Mouse (Mus musculus) left cerebral cortex, adult 8-10 months (tissue): Measurements from ENCODE around the gene Apbb2. TPM values are rescaled to one million over a fixed set of nuclear protein-coding genes. Genes with fewer than 3 reads are reported as not detected.

Source experiments
- DNase-seq, 2 experiments: peaks; one replicate each; pipeline ENCODE4 v3.0.0; 2022; ENCODE audit warnings: low spot score in 2 of 2
- total RNA-seq, 4 experiments: library from RNA; stranded (reverse); gene quantifications; 2 replicates each; pipeline ENCODE4 v1.2.4; 2022

Apbb2 gene
- total RNA-seq, 4 experiments from 2014 or later: 59.4 to 65.7 (median 61.0) TPM

DNA sequence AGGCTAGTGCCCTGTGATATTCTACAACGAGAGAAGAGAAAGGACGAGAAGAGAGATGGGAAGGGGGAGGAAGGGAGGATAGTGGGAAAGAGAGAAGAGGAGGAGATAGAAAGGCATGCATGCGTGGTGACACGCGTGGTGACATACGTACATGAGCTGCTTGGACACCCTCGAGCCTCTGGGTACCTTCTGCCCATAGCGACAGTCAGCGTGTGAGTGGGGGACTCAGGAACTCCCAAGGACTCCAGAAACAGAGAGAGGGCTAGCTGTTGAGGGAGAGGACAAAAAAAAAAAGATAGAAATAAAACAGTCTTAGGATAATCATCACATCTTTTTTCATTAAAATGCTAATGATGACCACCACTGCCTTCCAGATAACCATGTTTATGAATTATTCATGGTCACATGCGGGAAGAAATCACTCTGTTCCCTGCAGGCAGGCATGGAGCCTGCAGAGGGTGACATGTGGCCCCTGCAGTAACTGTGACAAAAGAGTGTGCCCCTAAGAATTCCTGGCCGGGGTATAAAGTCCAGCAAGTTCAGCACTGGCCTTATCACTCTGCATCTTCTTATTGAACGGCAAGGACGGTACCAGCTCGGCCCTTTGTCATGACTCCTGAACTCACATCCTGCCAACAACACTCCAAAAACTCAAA, 126.5 kb downstream of the Apbb2 start:
- no peak for DNase-seq

- no peak for DNase-seq
These were observed 132.6 kb downstream of the Apbb2 start for GRCm38 (mm10) chr5:66486028-66486427.

GRCm38 (mm10) chr5:66476266-66476665, 142.3 kb downstream of the Apbb2 start:
- DNase-seq: no peak

- DNase-seq: no peak
These were observed 142.8 kb downstream of the Apbb2 start for GRCm38 (mm10) chr5:66475824-66476223.

DNA sequence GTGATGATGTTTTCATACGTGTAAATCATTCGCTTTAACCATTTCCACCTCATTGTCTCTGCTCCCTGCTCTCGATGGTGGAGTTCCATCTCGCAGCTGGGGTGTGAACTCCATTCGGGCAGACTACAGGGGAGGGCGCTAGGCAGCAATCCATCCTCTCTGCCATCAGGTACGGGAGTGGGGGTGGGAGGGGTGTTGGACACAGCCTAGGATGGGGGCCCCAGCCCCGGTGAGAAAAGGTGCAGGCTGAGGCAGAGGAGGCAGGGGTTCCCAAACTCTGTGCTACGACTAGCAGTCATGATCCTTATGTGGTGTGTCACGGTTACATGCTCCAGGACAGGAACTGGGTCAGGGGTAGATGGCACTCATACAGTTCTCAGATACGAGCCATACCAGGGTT, 144.4 kb downstream of the Apbb2 start:
- no peak for DNase-seq

GRCm38 (mm10) chr5:66473599-66473998, 145.0 kb downstream of the Apbb2 start:
- DNase-seq: no peak

DNA sequence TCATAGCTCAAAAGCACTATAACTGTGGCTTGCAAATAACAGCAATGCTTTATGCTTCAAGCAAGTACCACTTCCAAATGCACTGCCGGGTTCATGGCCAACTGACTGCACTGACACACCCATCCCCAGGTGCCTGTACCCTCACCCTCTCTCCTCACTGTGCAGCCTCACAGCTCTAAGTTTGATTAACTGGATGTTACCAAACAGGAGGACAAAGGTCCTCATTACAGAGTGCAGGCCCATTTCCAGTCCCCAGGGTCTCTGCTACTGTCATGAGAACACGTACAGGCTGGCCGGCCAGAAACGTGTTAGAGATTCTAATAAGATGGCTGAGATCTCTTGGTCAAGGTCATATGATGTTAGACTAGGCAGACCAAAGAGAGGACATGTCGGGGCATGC, 147.7 kb downstream of the Apbb2 start:
- DNase-seq: no peak

GRCm38 (mm10) chr5:66469685-66470084, 148.9 kb downstream of the Apbb2 start:
- DNase-seq: no peak

- no peak for DNase-seq
These were observed 150.1 kb downstream of the Apbb2 start for GRCm38 (mm10) chr5:66468331-66469001.

- DNase-seq: no peak
These were observed 155.9 kb downstream of the Apbb2 start for GRCm38 (mm10) chr5:66462665-66463064.

DNA sequence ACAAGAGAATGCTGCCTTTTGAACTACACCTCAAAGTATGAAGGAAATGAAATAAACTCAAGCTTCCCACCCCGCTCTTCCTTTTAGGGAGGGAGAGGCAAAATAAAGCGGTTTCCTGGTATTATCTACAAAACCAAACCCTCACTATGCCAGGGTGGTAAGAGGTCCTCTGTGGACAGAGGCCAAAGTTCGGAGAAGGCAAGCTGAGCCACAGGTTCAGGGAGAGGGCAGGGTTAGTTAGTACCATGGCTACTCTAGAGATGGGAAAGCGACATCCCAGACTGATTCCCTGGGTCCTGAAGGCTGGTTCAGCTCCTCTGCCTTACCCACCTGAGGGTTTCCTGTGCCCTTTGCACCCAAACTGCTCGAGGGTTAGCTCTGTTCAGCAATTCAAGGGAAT, 159.7 kb downstream of the Apbb2 start:
- no peak for DNase-seq

DNA sequence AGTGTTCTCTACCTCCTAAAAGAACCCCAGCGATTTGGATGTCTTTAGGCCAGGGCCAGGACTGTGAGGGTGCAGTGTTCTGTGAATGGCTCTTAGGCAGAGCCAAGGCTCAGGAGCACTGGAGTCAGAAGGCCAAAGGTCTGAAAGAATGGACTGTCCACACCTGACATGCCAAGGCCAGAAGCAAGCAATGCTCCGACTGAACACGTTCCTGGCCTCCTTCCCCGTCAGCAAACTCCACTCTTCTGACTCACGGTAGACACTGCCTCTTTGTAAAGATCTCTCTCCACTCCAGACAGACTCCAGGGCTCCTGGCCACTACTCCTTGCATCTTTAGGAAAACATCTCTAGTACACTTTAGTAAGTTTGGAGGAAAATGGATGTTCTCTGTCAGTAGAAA, 163.3 kb downstream of the Apbb2 start:
- no peak for DNase-seq

DNA sequence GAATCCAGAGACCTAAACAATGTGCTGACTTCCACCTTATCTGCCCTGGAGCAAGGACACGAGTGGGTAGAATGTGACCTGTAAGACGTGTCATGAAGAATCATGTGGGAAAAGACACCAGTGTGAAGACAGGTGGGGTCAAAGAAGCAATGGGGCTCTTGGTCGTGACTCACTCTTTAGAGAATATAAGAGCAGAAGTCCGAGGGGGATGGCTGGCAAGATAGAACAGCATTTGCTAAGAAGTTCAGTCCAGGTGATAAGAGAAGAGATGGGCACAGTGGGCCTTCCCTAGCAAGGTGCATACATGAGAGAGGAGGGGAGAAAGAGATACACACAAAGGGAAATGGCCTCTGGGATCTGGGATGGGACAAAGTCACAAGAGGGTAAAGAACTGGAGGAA, 163.8 kb downstream of the Apbb2 start:
- no peak for DNase-seq

GRCm38 (mm10) chr5:66453106-66453505, 165.5 kb downstream of the Apbb2 start:
- no peak for DNase-seq

DNA sequence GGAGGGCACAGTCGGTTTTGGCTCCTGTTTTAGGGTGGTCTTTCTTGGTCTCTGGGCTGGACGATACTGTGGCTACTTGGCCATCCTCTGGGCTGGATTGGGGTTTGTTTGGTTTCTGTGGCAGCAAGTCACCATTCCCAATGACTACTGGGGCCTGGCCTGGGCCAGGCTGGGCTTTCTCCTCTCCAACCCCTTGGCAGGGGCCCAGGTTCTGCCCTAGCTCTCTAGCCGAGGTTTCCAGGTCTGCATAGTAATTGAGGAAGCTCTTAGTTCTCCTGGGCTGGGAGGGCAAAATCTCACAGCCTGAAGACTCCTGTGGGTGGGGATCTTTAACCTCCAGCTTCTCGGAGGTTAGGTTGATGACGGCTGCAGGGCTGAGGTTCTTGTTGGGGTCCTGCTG, 167.0 kb downstream of the Apbb2 start:
- DNase-seq: no peak

DNA sequence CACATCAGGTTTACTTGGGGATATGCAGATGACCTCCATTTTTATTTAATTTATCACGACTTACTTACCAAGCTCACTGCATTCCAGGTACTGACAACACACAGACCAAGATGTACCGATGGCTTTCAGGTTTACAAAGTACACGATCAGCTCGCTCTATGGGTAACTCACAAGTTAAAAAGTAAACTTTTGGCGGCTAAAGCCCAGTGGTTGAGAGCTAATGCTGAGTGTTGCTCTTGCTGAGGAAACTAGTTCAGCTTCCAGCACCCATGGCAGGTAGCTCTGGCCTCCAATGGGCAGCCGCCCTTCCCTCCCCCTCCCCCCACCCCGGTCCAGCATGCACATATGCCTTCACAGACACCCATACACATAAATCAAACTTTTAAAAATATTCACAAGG, 173.1 kb downstream of the Apbb2 start:
- DNase-seq: no peak

GRCm38 (mm10) chr5:66442260-66442659, 176.3 kb downstream of the Apbb2 start:
- DNase-seq: no peak

DNA sequence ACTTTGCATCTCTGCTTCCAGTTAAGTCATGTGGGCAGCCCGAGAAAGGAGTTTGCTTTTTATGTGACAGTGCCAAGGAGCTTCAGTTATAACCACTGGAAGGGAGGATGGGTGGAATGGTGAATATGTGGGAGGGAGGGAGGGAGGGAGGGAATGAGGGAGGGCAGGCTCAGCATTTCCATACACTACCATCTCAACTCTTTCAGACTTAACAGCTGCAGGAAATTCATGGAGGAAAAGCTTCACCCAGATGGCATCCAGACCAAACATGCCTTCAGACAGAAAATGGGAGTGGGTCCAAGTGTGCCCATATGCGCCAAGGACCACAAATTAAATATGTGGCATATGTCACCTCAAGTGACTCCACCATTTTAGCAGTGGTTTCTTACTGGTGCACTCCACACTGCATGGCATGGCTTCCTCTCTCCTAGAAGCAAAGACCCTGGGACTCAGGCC, 181.8 kb downstream of the Apbb2 start:
- no peak for DNase-seq

DNA sequence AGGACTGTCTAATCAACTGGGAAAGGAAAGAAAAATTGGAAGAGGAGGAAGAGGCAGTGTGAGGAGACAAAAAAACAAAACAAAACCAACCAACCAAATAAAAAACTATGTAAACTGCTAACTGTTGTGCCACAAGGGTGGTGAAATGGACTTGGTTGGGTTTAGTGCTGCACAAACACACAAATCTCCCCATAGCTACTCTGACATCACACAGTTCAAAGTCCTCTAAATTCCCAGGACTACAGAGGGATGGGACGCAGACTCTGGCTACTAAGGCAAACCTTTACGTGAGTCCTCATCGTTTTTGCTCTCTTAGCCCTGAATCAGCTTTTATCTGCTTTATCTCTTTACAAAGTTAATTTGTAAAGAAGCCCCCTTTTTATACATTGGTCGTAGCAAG, 183.4 kb downstream of the Apbb2 start:
- no peak for DNase-seq

DNA sequence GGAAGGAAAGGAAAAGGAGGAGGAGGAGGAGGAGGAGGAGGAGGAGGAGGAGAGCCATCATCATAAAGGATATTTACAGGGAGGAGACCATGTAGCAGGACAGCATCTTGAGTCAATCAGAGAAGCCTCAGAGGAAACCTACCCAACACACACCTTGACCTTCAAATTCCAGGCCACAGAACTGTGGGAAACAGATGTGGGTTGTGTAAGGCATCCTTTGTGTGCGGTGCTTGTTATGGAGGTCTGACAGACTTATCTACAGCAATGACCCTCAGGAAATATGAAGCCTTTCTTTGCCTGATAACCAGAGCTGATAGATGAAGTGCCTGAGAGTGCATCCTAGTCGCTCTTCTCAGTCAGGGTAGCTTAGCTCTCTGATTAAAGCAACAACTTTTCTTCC, 189.5 kb downstream of the Apbb2 start:
- no peak for DNase-seq

DNA sequence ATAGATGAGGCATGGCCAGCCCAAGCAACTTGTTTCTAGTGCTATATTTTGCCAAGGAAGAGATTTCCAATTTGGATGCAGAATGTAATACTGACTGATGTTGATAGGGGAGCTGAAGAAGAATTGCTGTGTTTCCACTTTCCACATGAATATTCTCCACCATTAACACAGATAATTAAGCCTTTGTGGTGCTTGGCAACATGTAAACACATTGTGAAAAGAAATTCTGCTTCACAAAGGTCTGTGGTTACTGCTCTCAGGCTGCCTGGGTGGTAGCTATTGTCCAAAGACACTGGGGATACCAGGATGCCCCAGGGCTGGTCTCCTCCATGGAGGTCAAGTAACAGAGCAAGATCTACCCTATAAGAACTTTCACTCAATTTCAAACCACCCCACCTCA, 190.5 kb downstream of the Apbb2 start:
- no peak for DNase-seq

- no peak for DNase-seq
These were observed 194.7 kb downstream of the Apbb2 start for GRCm38 (mm10) chr5:66423909-66424308.

DNA sequence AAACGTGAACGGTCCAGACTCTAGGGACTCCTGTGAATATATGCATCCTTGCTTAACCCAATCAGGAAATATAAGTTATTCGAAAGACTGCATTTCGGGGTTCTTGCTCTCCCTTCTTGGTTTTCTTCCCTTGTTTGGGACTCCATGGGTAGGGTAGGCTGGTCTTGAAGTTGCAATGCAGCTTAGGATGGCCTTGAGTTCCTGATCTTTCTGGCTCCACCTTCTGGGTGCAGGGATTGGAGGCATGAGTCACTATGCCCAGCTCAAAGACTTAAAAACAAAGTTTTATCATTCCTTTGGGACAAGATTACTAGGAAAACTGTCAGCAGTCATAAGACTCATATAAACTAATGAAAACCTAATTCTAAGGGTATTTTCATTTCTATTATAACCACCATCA, 195.1 kb downstream of the Apbb2 start:
- no peak for DNase-seq
